Mouse (Mus musculus): ENCODE measurements around the gene Gm20696. TPM values are rescaled to one million over a fixed set of nuclear protein-coding genes. Genes with fewer than 3 reads are reported as not detected.

Gene Gm20696
- polyA plus RNA-seq, 1 experiment from 2014 or later = 0.99 TPM

DNA sequence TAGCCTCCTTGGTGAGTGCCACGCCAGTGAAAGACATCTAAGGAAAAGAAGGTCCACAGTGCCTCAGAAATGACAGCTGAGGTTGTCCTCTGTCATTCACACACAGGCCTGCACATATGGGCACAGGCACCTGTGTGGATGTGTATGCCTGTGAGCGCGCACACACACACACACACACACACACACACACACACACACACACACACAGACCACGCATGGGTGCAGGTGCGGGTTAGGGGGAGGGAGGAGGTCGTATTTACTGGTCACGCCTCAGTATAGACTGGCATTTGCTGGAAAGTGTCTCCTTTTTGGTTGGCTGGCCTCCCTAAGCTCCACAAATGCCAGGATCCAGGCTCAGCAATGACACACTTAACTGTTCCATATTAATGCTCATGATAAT is 449.4 kb downstream of the Gm20696 start:
- no peak for ATAC-seq
- no peaks in the 10 kb centered on the region for H3K36me3 ChIP-seq (ENCODE audit: control insufficient read depth, insufficient read depth, low read length)
- H3K9ac ChIP-seq (ENCODE audit: low read length) = no peak overlapping the region
- H3K4me3 ChIP-seq (ENCODE audit: low read depth, low read length) = no peak overlapping the region
- H3K4me2 ChIP-seq (ENCODE audit: low read length) = no peak overlapping the region
- no peaks in the 10 kb centered on the region for H3K27me3 ChIP-seq (replicated peaks; ENCODE audit: control insufficient read depth, insufficient read depth, low read length)
- no peaks in the 10 kb centered on the region for H3K9me3 ChIP-seq (replicated peaks; ENCODE audit: control insufficient read depth, low read length)
- no peak overlapping the region for H3K27ac ChIP-seq (ENCODE audit: low read depth, low read length)
- WGBS = 67% methylated on average over 6 of the region's 7 CpGs
- no peaks in the 10 kb centered on the region for H3K4me1 ChIP-seq (ENCODE audit: control insufficient read depth, insufficient read depth, low read length)
- no peak for DNase-seq (ENCODE audit: low spot score)

GRCm38 (mm10) chr6:99212461-99212860 is 454.1 kb downstream of the Gm20696 start:
- H3K4me3 ChIP-seq (ENCODE audit: low read depth, low read length) = no peak overlapping the region
- no peak for DNase-seq (ENCODE audit: low spot score)
- WGBS = 88% methylated on average over 4 of the region's 4 CpGs
- H3K9me3 ChIP-seq (replicated peaks; ENCODE audit: control insufficient read depth, low read length) = no peaks in the 10 kb centered on the region
- H3K4me2 ChIP-seq (ENCODE audit: low read length) = no peak overlapping the region
- no peak for ATAC-seq
- H3K4me1 ChIP-seq (ENCODE audit: control insufficient read depth, insufficient read depth, low read length) = 0 out of 2 replicates have a peak, but pooled peaks cover 2% of the 10 kb centered on the region
- no peak overlapping the region for H3K27ac ChIP-seq (ENCODE audit: low read depth, low read length)
- no peak overlapping the region for H3K9ac ChIP-seq (ENCODE audit: low read length)
- no peaks in the 10 kb centered on the region for H3K27me3 ChIP-seq (replicated peaks; ENCODE audit: control insufficient read depth, insufficient read depth, low read length)
- H3K36me3 ChIP-seq (ENCODE audit: control insufficient read depth, insufficient read depth, low read length) = no peaks in the 10 kb centered on the region

- Histone ChIP-seq H3K27me3 (replicated peaks; ENCODE audit: control insufficient read depth, insufficient read depth, low read length) (no peaks in the 10 kb centered on the region), H3K27ac (ENCODE audit: low read depth, low read length) (no peak overlapping the region), H3K36me3 (ENCODE audit: control insufficient read depth, insufficient read depth, low read length) (no peaks in the 10 kb centered on the region), H3K9ac (ENCODE audit: low read length) (no peak overlapping the region), H3K9me3 (replicated peaks; ENCODE audit: control insufficient read depth, low read length) (no peaks in the 10 kb centered on the region), H3K4me2 (ENCODE audit: low read length) (no peak overlapping the region), H3K4me1 (ENCODE audit: control insufficient read depth, insufficient read depth, low read length) (0 out of 2 replicates have a peak, but pooled peaks cover 3% of the 10 kb centered on the region), H3K4me3 (ENCODE audit: low read depth, low read length) (no peak overlapping the region)
- 80% methylated on average over 5 of the region's 5 CpGs for WGBS
- no peak for DNase-seq (ENCODE audit: low spot score)
- no peak for ATAC-seq
Observed at GRCm38 (mm10) chr6:99211663-99212333, 454.8 kb downstream of the Gm20696 start.

- no peak overlapping the region for H3K4me3 ChIP-seq (ENCODE audit: low read depth, low read length)
- WGBS = 66% methylated on average over 7 of the region's 7 CpGs
- H3K4me1 ChIP-seq (ENCODE audit: control insufficient read depth, insufficient read depth, low read length) = peaks cover 12% of the 10 kb centered on the region
- no peaks in the 10 kb centered on the region for H3K9me3 ChIP-seq (replicated peaks; ENCODE audit: control insufficient read depth, low read length)
- DNase-seq (ENCODE audit: low spot score) (no peak), ATAC-seq (no peak)
- H3K4me2 ChIP-seq (ENCODE audit: low read length) = no peak overlapping the region
- no peak overlapping the region for H3K9ac ChIP-seq (ENCODE audit: low read length)
- H3K36me3 ChIP-seq (ENCODE audit: control insufficient read depth, insufficient read depth, low read length) = no peaks in the 10 kb centered on the region
- no peak overlapping the region for H3K27ac ChIP-seq (ENCODE audit: low read depth, low read length)
- no peaks in the 10 kb centered on the region; the same call in 1 of the 2 replicates for H3K27me3 ChIP-seq (replicated peaks; ENCODE audit: control insufficient read depth, insufficient read depth, low read length)
Observed at GRCm38 (mm10) chr6:99210161-99210560, 456.4 kb downstream of the Gm20696 start.

Small RNA genes lying within 50 kb of the gene (microRNA-seq; reads per million reads assigned to microRNA genes)
- gene Gm22328 = not detected

Other genes with a start within 250 kb of the Gm20696 start
- 63.3 and 89.2 TPM in 2 replicates for gene Foxp1, start 144.1 kb downstream of the Gm20696 start, polyA plus RNA-seq (2014; fragmentation: Nextera tagmentation; extraction: Ambion mirVana)
- 8.8 and 9.5 TPM in 2 replicates for gene Eif4e3, start within 50 bp of the Gm20696 start, polyA plus RNA-seq (2014; fragmentation: Nextera tagmentation; extraction: Ambion mirVana)
- 14.7 and 16.4 TPM in 2 replicates for gene Gpr27, start 25.9 kb upstream of the Gm20696 start, polyA plus RNA-seq (2014; fragmentation: Nextera tagmentation; extraction: Ambion mirVana)
- 1.5 and 2.0 TPM in 2 replicates for gene Prok2, start 59.6 kb upstream of the Gm20696 start, polyA plus RNA-seq (2014; fragmentation: Nextera tagmentation; extraction: Ambion mirVana)